Mouse (Mus musculus) liver, adult (tissue): ENCODE results near the gene Zdhhc16.

Experiments
- GATA4 ChIP-seq: IDR thresholded peaks from 2 replicates; pipeline ENCODE4 v1.6.1; 2014; ENCODE audit warnings: mild to moderate bottlenecking, low read length; ENCODE audit not compliant: insufficient replicate concordance

Zdhhc16 gene

GRCm38 (mm10) chr19:41933179-41934086 is at the start of gene Zdhhc16, which contains the start of gene Exosc1:
Gene Zdhhc16, plus strand, starts transcription at chr19:41933480.
Gene Exosc1, minus strand, starts transcription at chr19:41933423.
- TF ChIP-seq GATA4, result no peak; the same call in 1 of the 2 replicates

- no peak for TF ChIP-seq GATA4
Observed at GRCm38 (mm10) chr19:41883882-41884281, 49.4 kb upstream of the Zdhhc16 start.

- TF ChIP-seq GATA4, result no peak
Observed at GRCm38 (mm10) chr19:41888191-41888590, 45.1 kb upstream of the Zdhhc16 start.

- no peak for TF ChIP-seq GATA4
Observed at GRCm38 (mm10) chr19:41894959-41895358, 38.3 kb upstream of the Zdhhc16 start.

- TF ChIP-seq GATA4, result no peak
Observed at GRCm38 (mm10) chr19:41895460-41896318, 37.6 kb upstream of the Zdhhc16 start, which contains the start of gene Rrp12. Gene Rrp12, minus strand, starts transcription at chr19:41896173.

- no peak for TF ChIP-seq GATA4
Observed at GRCm38 (mm10) chr19:41896319-41896711, 37.0 kb upstream of the Zdhhc16 start.

- no peak for TF ChIP-seq GATA4
Observed at GRCm38 (mm10) chr19:41898860-41899259, 34.4 kb upstream of the Zdhhc16 start.

GRCm38 (mm10) chr19:41900495-41901090 is 32.7 kb upstream of the Zdhhc16 start:
- no peak for TF ChIP-seq GATA4

- TF ChIP-seq GATA4, result no peak
Observed at GRCm38 (mm10) chr19:41901696-41902095, 31.6 kb upstream of the Zdhhc16 start.

- no peak for TF ChIP-seq GATA4
Observed at GRCm38 (mm10) chr19:41902848-41903593, 30.3 kb upstream of the Zdhhc16 start.

- no peak for TF ChIP-seq GATA4
Observed at GRCm38 (mm10) chr19:41905246-41905645, 28.0 kb upstream of the Zdhhc16 start.

GRCm38 (mm10) chr19:41906311-41907078 is 26.8 kb upstream of the Zdhhc16 start:
- no peak for TF ChIP-seq GATA4

- no peak for TF ChIP-seq GATA4
Observed at GRCm38 (mm10) chr19:41907079-41907760, 26.1 kb upstream of the Zdhhc16 start.

GRCm38 (mm10) chr19:41908736-41909135 is 24.5 kb upstream of the Zdhhc16 start:
- TF ChIP-seq GATA4, result no peak

GRCm38 (mm10) chr19:41910396-41910795 is 22.9 kb upstream of the Zdhhc16 start:
- no peak for TF ChIP-seq GATA4
